Mouse (Mus musculus) liver, postnatal 0 days (tissue): ENCODE data around the gene Pitpnm1. TPM values are rescaled to one million over a fixed set of nuclear protein-coding genes. Genes with fewer than 3 reads are reported as not detected.

Experiments used
- ATAC-seq: fragments of 200-750 bp; cut with Nextera tagmentation; 2 replicates; pipeline ENCODE4 v1.8.0; 2017; ENCODE audit warnings: mild to moderate bottlenecking, moderate library complexity
- DNase-seq: peaks from one replicate; pipeline ENCODE4 v3.0.0-alpha.2; 2016
- H3K27ac ChIP-seq: fragments of 300-500 bp; sonication (generic); 2 replicates; pipeline ENCODE4 v1.5.1; 2014; ENCODE audit warnings: antibody characterized with exemption, moderate library complexity, mild to moderate bottlenecking, low read depth
- H3K27me3 ChIP-seq: fragments of 300-500 bp; sonication (generic); 2 replicates; pipeline ENCODE4 v1.6.1; 2014; ENCODE audit warnings: low read length, control low read depth, mixed read lengths; ENCODE audit not compliant: insufficient read depth
- H3K36me3 ChIP-seq: fragments of 300-500 bp; sonication (generic); replicated peaks from 2 replicates; pipeline ENCODE4 v1.6.1; 2014; ENCODE audit warnings: mild to moderate bottlenecking, control low read depth, low read length, moderate library complexity, mixed read lengths; ENCODE audit not compliant: insufficient read depth
- H3K4me1 ChIP-seq: fragments of 300-500 bp; sonication (generic); 2 replicates; pipeline ENCODE4 v1.6.1; 2014; ENCODE audit warnings: antibody characterized with exemption, mild to moderate bottlenecking, control low read depth; ENCODE audit not compliant: insufficient read depth
- H3K4me2 ChIP-seq: fragments of 300-500 bp; sonication (generic); 2 replicates; pipeline ENCODE4 v1.6.1; 2014; ENCODE audit warnings: low read depth, mild to moderate bottlenecking, low read length, moderate library complexity, mixed read lengths
- H3K4me3 ChIP-seq: fragments of 300-500 bp; sonication (generic); 2 replicates; pipeline ENCODE4 v1.5.1; 2014; ENCODE audit warnings: low read depth, low read length
- H3K9ac ChIP-seq: fragments of 300-500 bp; sonication (generic); replicated peaks from 2 replicates; pipeline ENCODE4 v1.6.1; 2014; ENCODE audit warnings: mild to moderate bottlenecking, moderate library complexity
- H3K9me3 ChIP-seq: fragments of 300-500 bp; sonication (generic); 2 replicates; pipeline ENCODE4 v1.6.1; 2016; ENCODE audit warnings: mild to moderate bottlenecking, control low read depth, low read length, mixed read lengths
- CTCF ChIP-seq: sonication (generic); IDR thresholded peaks from 2 replicates; pipeline ENCODE4 v1.5.1; 2016; ENCODE audit warnings: antibody characterized with exemption, low read depth
- EP300 ChIP-seq: IDR thresholded peaks from 2 replicates; pipeline ENCODE4 v1.6.1; 2016; ENCODE audit warnings: antibody characterized with exemption, low read depth, mild to moderate bottlenecking
- WGBS: fragments of 180-500 bp; shearing (Covaris S2); extraction: QIAGEN DNeasy Blood & Tissue Kit; methylation state at CpG from one replicate; pipeline ENCODE4 v1.1.7; 2014; ENCODE audit not compliant: insufficient replicate concordance; 5-methylcytosine and 5-hydroxymethylcytosine counted together
- polyA plus RNA-seq: library from polyadenylated mRNA; unstranded; fragments of >200 nt; fragmentation: Nextera tagmentation; extraction: Ambion mirVana; gene quantifications from 2 replicates; pipeline ENCODE4 v1.2.1, GENCODE M21; 2015

The Pitpnm1 gene
- polyA plus RNA-seq, 1 experiment from 2014 or later = 7.4 TPM

- ATAC-seq (no peak), DNase-seq (no peak)
- H3K4me1 ChIP-seq = peaks cover 24% of the 10 kb centered on the region
- H3K9me3 ChIP-seq = no peaks in the 10 kb centered on the region
- no peak within 1 kb of the TSS for H3K4me2 ChIP-seq
- H3K36me3 ChIP-seq = no peaks in the 10 kb centered on the region
- TF ChIP-seq CTCF (no peak), EP300 (no peak)
- H3K27ac ChIP-seq = peak within 1 kb of the TSS; percentile 74
- no peak within 1 kb of the TSS; the same call in 1 of the 2 replicates for H3K9ac ChIP-seq
- H3K4me3 ChIP-seq = no peak within 1 kb of the TSS
- WGBS = 47% methylated on average over 7 of the region's 7 CpGs
- no peaks in the 10 kb centered on the region for H3K27me3 ChIP-seq
These were observed 44.0 kb downstream of the Pitpnm1 start, which contains the start of gene Cabp4 for GRCm38 (mm10) chr19:4143759-4144268. Gene Cabp4 (minus strand): TSS chr19:4144033.

GRCm38 (mm10) chr19:4144550-4145498, 45.0 kb downstream of the Pitpnm1 start:
- DNase-seq (peak; percentile 53), ATAC-seq (no peak; the same call in 1 of the 2 replicates)
- no peaks in the 10 kb centered on the region for H3K9me3 ChIP-seq
- H3K4me1 ChIP-seq = peaks cover 35% of the 10 kb centered on the region
- H3K27ac ChIP-seq = peak overlapping the region; percentile 74
- no peak overlapping the region; the same call in 1 of the 2 replicates for H3K9ac ChIP-seq
- no peak overlapping the region for H3K4me3 ChIP-seq
- peaks cover under 1% of the 10 kb centered on the region; the same call in 1 of the 2 replicates for H3K36me3 ChIP-seq
- 61% methylated on average over 16 of the region's 16 CpGs for WGBS
- H3K27me3 ChIP-seq = no peaks in the 10 kb centered on the region
- TF ChIP-seq EP300 (no peak), CTCF (no peak)
- no peak overlapping the region for H3K4me2 ChIP-seq

- TF ChIP-seq EP300 (no peak), CTCF (no peak)
- peaks cover 45% of the 10 kb centered on the region for H3K4me1 ChIP-seq
- H3K36me3 ChIP-seq = peaks cover 12% of the 10 kb centered on the region
- no peak overlapping the region for H3K4me2 ChIP-seq
- DNase-seq = no peak
- no peak overlapping the region for H3K4me3 ChIP-seq
- WGBS = 89% methylated on average over 5 of the region's 5 CpGs
- H3K9me3 ChIP-seq = no peaks in the 10 kb centered on the region
- no peak for ATAC-seq
- no peaks in the 10 kb centered on the region for H3K27me3 ChIP-seq
- H3K27ac ChIP-seq = peak overlapping the region; percentile 74; the same call in 1 of the 2 replicates
- H3K9ac ChIP-seq = no peak overlapping the region
These were observed 46.1 kb downstream of the Pitpnm1 start for GRCm38 (mm10) chr19:4145936-4146335.

- no peak overlapping the region for H3K4me3 ChIP-seq
- no peak overlapping the region for H3K4me2 ChIP-seq
- TF ChIP-seq EP300 (no peak), CTCF (no peak)
- peaks cover 45% of the 10 kb centered on the region for H3K4me1 ChIP-seq
- ATAC-seq (no peak), DNase-seq (no peak)
- no peak overlapping the region for H3K9ac ChIP-seq
- WGBS = 77% methylated on average over 12 of the region's 12 CpGs
- no peaks in the 10 kb centered on the region for H3K9me3 ChIP-seq
- H3K36me3 ChIP-seq = peaks cover 14% of the 10 kb centered on the region
- no peaks in the 10 kb centered on the region for H3K27me3 ChIP-seq
- no peak overlapping the region for H3K27ac ChIP-seq
These were observed 46.7 kb downstream of the Pitpnm1 start for GRCm38 (mm10) chr19:4146366-4147021.

GRCm38 (mm10) chr19:4147022-4147405, 47.2 kb downstream of the Pitpnm1 start:
- no peak for ATAC-seq
- peaks cover 17% of the 10 kb centered on the region for H3K36me3 ChIP-seq
- WGBS = 56% methylated on average over 3 of the region's 3 CpGs
- no peak overlapping the region for H3K9ac ChIP-seq
- no peak overlapping the region for H3K4me3 ChIP-seq
- peaks cover 45% of the 10 kb centered on the region for H3K4me1 ChIP-seq
- no peak overlapping the region for H3K4me2 ChIP-seq
- no peaks in the 10 kb centered on the region for H3K27me3 ChIP-seq
- H3K9me3 ChIP-seq = no peaks in the 10 kb centered on the region
- H3K27ac ChIP-seq = no peak overlapping the region
- DNase-seq = no peak
- TF ChIP-seq CTCF (no peak), EP300 (no peak)
